In genomic region chr11:33074541-33074940, GRCm38 (mm10) we compare ENCODE assay signal across 15 mouse cellular contexts.
A peak's percentile ranks its signal among the peaks of the same experiment; 100 is the strongest.
DNase-seq lines count a peak whose midpoint lies in the region; ATAC-seq and TF ChIP-seq lines count a peak whose summit lies in the region.
"Had no signal": no experiment of that assay in that cellular context is flagged by ENCODE, and none has a peak within 500 bp of the region (broad histone marks: within the 10 kb centered on the region; RNA-seq: fewer than 3 reads in every experiment).

No protein-coding gene starts in this region.

- no peak overlapping the region for H3K27ac ChIP-seq in heart, embryonic 12.5 days (ENCODE audit: poor library complexity, severe bottlenecking)
- H3K27ac ChIP-seq in lung, embryonic 14.5 days (ENCODE audit: low read depth): peak overlapping the region; percentile 65; the same call in 1 of the 2 replicates
- H3K27ac ChIP-seq in embryonic facial prominence, embryonic 15.5 days (replicated peaks): peak overlapping the region; percentile 48
- H3K27ac ChIP-seq in limb, embryonic 12.5 days: peak overlapping the region; percentile 50; the same call in 1 of the 2 replicates
- H3K27ac ChIP-seq: forebrain, embryonic 15.5 days; hindbrain, embryonic 13.5 days; layer of hippocampus, adult 2 months; liver, embryonic 13.5 days; midbrain, embryonic 13.5 days; neural tube, embryonic 13.5 days had no signal

- 0 out of 2 replicates have a peak, but pooled peaks cover 11% of the 10 kb centered on the region for H3K4me1 ChIP-seq in heart, embryonic 12.5 days (replicated peaks)
- H3K4me1 ChIP-seq in lung, embryonic 14.5 days (ENCODE audit: insufficient read depth): peaks cover 3% of the 10 kb centered on the region; the same call in 1 of the 2 replicates
- H3K4me1 ChIP-seq in lung, adult 2 months (ENCODE audit: control insufficient read depth, insufficient read depth, low read length): peaks cover 2% of the 10 kb centered on the region; the same call in 1 of the 2 replicates
- peaks cover 38% of the 10 kb centered on the region for H3K4me1 ChIP-seq in embryonic facial prominence, embryonic 15.5 days
- peaks cover 56% of the 10 kb centered on the region for H3K4me1 ChIP-seq in limb, embryonic 12.5 days (replicated peaks)
- H3K4me1 ChIP-seq: liver, embryonic 13.5 days had no signal

- H3K27me3 ChIP-seq in heart, embryonic 12.5 days (replicated peaks): peaks cover 31% of the 10 kb centered on the region
- H3K27me3 ChIP-seq in lung, embryonic 14.5 days (ENCODE audit: insufficient read depth, low read length): no peaks in the 10 kb centered on the region
- H3K27me3 ChIP-seq in embryonic facial prominence, embryonic 15.5 days: no peaks in the 10 kb centered on the region
- 0 out of 2 replicates have a peak, but pooled peaks cover 3% of the 10 kb centered on the region for H3K27me3 ChIP-seq in limb, embryonic 12.5 days
- H3K27me3 ChIP-seq: forebrain, embryonic 15.5 days; hindbrain, embryonic 13.5 days; midbrain, embryonic 13.5 days; neural tube, embryonic 13.5 days had no signal

- TF ChIP-seq CTCF in lung, embryonic 14.5 days (IDR thresholded peaks at IDR 0.05; ENCODE audit: low read depth): no peak
- TF ChIP-seq CTCF in lung, adult 2 months (IDR thresholded peaks at IDR 0.05; ENCODE audit: insufficient read depth, low read length): no peak

- DNase-seq in heart, adult 11 months: peak; percentile 91
- peak; percentile 10 for DNase-seq in lung, embryonic 14.5 days
- DNase-seq in lung, adult 2 months: no peak
- DNase-seq: kidney, adult 8-10 months; liver, embryonic 13.5 days had no signal

- H3K36me3 ChIP-seq in heart, embryonic 12.5 days: no peaks in the 10 kb centered on the region
- H3K36me3 ChIP-seq in lung, embryonic 14.5 days (ENCODE audit: insufficient read depth): no peaks in the 10 kb centered on the region
- H3K36me3 ChIP-seq in embryonic facial prominence, embryonic 15.5 days: no peaks in the 10 kb centered on the region
- no peaks in the 10 kb centered on the region for H3K36me3 ChIP-seq in limb, embryonic 12.5 days
- H3K36me3 ChIP-seq: forebrain, embryonic 15.5 days; hindbrain, embryonic 13.5 days; liver, embryonic 13.5 days; midbrain, embryonic 13.5 days; neural tube, embryonic 13.5 days had no signal

- no peak for TF ChIP-seq POLR2A in lung, adult 2 months (IDR thresholded peaks at IDR 0.05; ENCODE audit: borderline replicate concordance, extremely low read depth, low read depth, low read length)

- 54% methylated on average over 7 of the region's 7 CpGs for WGBS in heart, embryonic 12.5 days
- WGBS in lung, embryonic 14.5 days: 60% methylated on average over 7 of the region's 7 CpGs
- WGBS in lung, adult 2 months: 55% methylated on average over 7 of the region's 7 CpGs
- WGBS in embryonic facial prominence, embryonic 15.5 days: 74% methylated on average over 7 of the region's 7 CpGs
- 69% methylated on average over 7 of the region's 7 CpGs for WGBS in limb, embryonic 12.5 days

- no peak overlapping the region for H3K4me3 ChIP-seq in heart, embryonic 12.5 days
- no peak overlapping the region for H3K4me3 ChIP-seq in lung, embryonic 14.5 days (ENCODE audit: low read depth, low read length)
- H3K4me3 ChIP-seq in lung, adult 2 months (replicated peaks; ENCODE audit: extremely low read depth, low read depth, low read length): no peak overlapping the region
- no peak overlapping the region for H3K4me3 ChIP-seq in embryonic facial prominence, embryonic 15.5 days (replicated peaks)
- no peak overlapping the region for H3K4me3 ChIP-seq in limb, embryonic 12.5 days (replicated peaks)
- H3K4me3 ChIP-seq: forebrain, embryonic 15.5 days; hindbrain, embryonic 13.5 days; layer of hippocampus, adult 2 months; liver, embryonic 13.5 days; midbrain, embryonic 13.5 days; neural tube, embryonic 13.5 days had no signal

- H3K9ac ChIP-seq in heart, embryonic 12.5 days: no peak overlapping the region
- no peak overlapping the region for H3K9ac ChIP-seq in lung, embryonic 14.5 days
- H3K9ac ChIP-seq in embryonic facial prominence, embryonic 15.5 days: no peak overlapping the region
- H3K9ac ChIP-seq in limb, embryonic 12.5 days (replicated peaks): no peak overlapping the region
- H3K9ac ChIP-seq: forebrain, embryonic 15.5 days; hindbrain, embryonic 13.5 days; liver, embryonic 13.5 days; midbrain, embryonic 13.5 days; neural tube, embryonic 13.5 days had no signal

- no peak for ATAC-seq in heart, embryonic 12.5 days (ENCODE audit: insufficient number of reproducible peaks, low FRiP score)
- no peak for ATAC-seq in lung, embryonic 14.5 days (ENCODE audit: insufficient read depth)
- no peak for ATAC-seq in embryonic facial prominence, embryonic 15.5 days (ENCODE audit: insufficient number of reproducible peaks, low FRiP score, low TSS enrichment, low read depth)
- ATAC-seq in limb, embryonic 12.5 days (ENCODE audit: insufficient number of reproducible peaks, insufficient read depth, low FRiP score, low TSS enrichment, low read depth): no peak
- ATAC-seq in frontal cortex, adult (ENCODE audit: low TSS enrichment): no peak
- ATAC-seq: inflammation-experienced regulatory T-cells, adult 6 months; midbrain, embryonic 13.5 days had no signal

- H3K9me3 ChIP-seq in heart, embryonic 12.5 days (replicated peaks): no peaks in the 10 kb centered on the region
- no peaks in the 10 kb centered on the region for H3K9me3 ChIP-seq in lung, embryonic 14.5 days (ENCODE audit: low read depth, low read length)
- no peaks in the 10 kb centered on the region for H3K9me3 ChIP-seq in embryonic facial prominence, embryonic 15.5 days (replicated peaks)
- no peaks in the 10 kb centered on the region for H3K9me3 ChIP-seq in limb, embryonic 12.5 days
- H3K9me3 ChIP-seq: forebrain, embryonic 15.5 days; hindbrain, embryonic 13.5 days; liver, embryonic 13.5 days; midbrain, embryonic 13.5 days; neural tube, embryonic 13.5 days had no signal

- H3K4me2 ChIP-seq in heart, embryonic 12.5 days: no peak overlapping the region
- no peak overlapping the region for H3K4me2 ChIP-seq in lung, embryonic 14.5 days
- no peak overlapping the region for H3K4me2 ChIP-seq in embryonic facial prominence, embryonic 15.5 days (replicated peaks)
- H3K4me2 ChIP-seq in limb, embryonic 12.5 days: no peak overlapping the region
- H3K4me2 ChIP-seq: forebrain, embryonic 15.5 days; hindbrain, embryonic 13.5 days; liver, embryonic 13.5 days; midbrain, embryonic 13.5 days; neural tube, embryonic 13.5 days had no signal
